Mouse (Mus musculus) heart, postnatal 0 days (tissue): Measurements from ENCODE around the gene Gstz1. TPM values are rescaled to one million over a fixed set of nuclear protein-coding genes. Genes with fewer than 3 reads are reported as not detected.

Experiments
- ATAC-seq: fragments of 200-750 bp; cut with Nextera tagmentation; 2 replicates; pipeline ENCODE4 v1.8.0; 2017; ENCODE audit warnings: low read depth, moderate number of reproducible peaks, moderate library complexity; ENCODE audit not compliant: insufficient read depth
- DNase-seq: peaks from one replicate; pipeline ENCODE4 v3.0.0-alpha.2; 2016; ENCODE audit warnings: low spot score
- H3K27ac ChIP-seq: fragments of 300-500 bp; sonication (generic); 2 replicates; pipeline ENCODE4 v1.5.1; 2014; ENCODE audit warnings: low read depth, mild to moderate bottlenecking
- H3K27me3 ChIP-seq: fragments of 300-500 bp; sonication (generic); 2 replicates; pipeline ENCODE4 v1.6.1; 2014; ENCODE audit warnings: low read length, mixed read lengths; ENCODE audit not compliant: control insufficient read depth, insufficient read depth
- H3K36me3 ChIP-seq: fragments of 300-500 bp; sonication (generic); replicated peaks from 2 replicates; pipeline ENCODE4 v1.6.1; 2014; ENCODE audit warnings: low read length, mixed read lengths; ENCODE audit not compliant: control insufficient read depth, insufficient read depth
- H3K4me1 ChIP-seq: fragments of 300-500 bp; sonication (generic); 2 replicates; pipeline ENCODE4 v1.6.1; 2014; ENCODE audit warnings: antibody characterized with exemption; ENCODE audit not compliant: control insufficient read depth, insufficient read depth
- H3K4me2 ChIP-seq: fragments of 300-500 bp; sonication (generic); 2 replicates; pipeline ENCODE4 v1.6.1; 2014; ENCODE audit warnings: low read depth, mild to moderate bottlenecking, low read length, moderate library complexity
- H3K4me3 ChIP-seq: fragments of 300-500 bp; sonication (generic); 2 replicates; pipeline ENCODE4 v1.5.1; 2014; ENCODE audit warnings: low read depth, low read length
- H3K9ac ChIP-seq: fragments of 300-500 bp; sonication (generic); replicated peaks from 2 replicates; pipeline ENCODE4 v1.6.1; 2014; ENCODE audit warnings: low read depth, low read length, mixed read lengths
- H3K9me3 ChIP-seq: fragments of 300-500 bp; sonication (generic); replicated peaks from 2 replicates; pipeline ENCODE4 v1.6.1; 2016; ENCODE audit warnings: low read length; ENCODE audit not compliant: control insufficient read depth
- CTCF ChIP-seq: IDR thresholded peaks from 2 replicates; pipeline ENCODE4 v1.5.1; 2016; ENCODE audit warnings: antibody characterized with exemption, control low read depth, low read depth
- EP300 ChIP-seq: IDR thresholded peaks from 2 replicates; pipeline ENCODE4 v1.6.1; 2016; ENCODE audit warnings: antibody characterized with exemption, low read depth
- WGBS: fragments of 180-500 bp; shearing (Covaris S2); extraction: QIAGEN DNeasy Blood & Tissue Kit; methylation state at CpG from one replicate; pipeline ENCODE4 v1.1.7; 2014; 5-methylcytosine and 5-hydroxymethylcytosine counted together
- polyA plus RNA-seq: library from polyadenylated mRNA; unstranded; fragments of >200 nt; fragmentation: Nextera tagmentation; extraction: Ambion mirVana; gene quantifications from 2 replicates; pipeline ENCODE4 v1.2.1, GENCODE M21; 2015
- total RNA-seq: library from RNA; depleted of rRNA; stranded (reverse); fragments of >200 nt; gene quantifications from 2 replicates; pipeline ENCODE4 v1.2.3, GENCODE M21; 2014; ENCODE audit warnings: low replicate concordance

The Gstz1 gene
- total and polyA plus RNA-seq, 2 experiments from 2014 or later: 36.2 to 62.9 TPM

DNA sequence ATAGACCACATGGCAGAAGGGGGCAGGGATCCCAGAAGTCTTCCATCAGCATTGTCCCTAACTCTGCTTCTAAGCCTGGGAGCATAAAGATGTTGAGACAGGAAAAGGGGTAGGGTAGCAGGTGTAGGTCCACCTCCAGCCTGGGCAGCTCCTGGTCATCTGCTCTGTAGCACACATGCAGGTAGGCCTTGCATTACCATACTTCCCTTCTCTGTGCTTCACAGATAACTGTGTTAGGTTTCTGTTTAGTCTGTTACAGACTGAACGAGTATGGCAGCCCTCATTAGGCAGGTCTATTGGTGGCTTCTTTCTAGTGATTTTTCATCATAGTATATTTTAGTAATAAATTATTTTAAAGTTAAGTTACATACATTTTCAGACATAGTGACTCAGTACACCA lies 13.3 kb downstream of the Gstz1 start:
- no peak overlapping the region for H3K9ac ChIP-seq
- no peak overlapping the region for H3K4me2 ChIP-seq
- H3K4me3 ChIP-seq: no peak overlapping the region
- H3K27ac ChIP-seq: no peak overlapping the region
- no peak for ATAC-seq
- no peaks in the 10 kb centered on the region for H3K27me3 ChIP-seq
- DNase-seq: no peak
- WGBS: 74% methylated on average over 1 of the region's 1 CpGs
- no peak for TF ChIP-seq EP300
- no peak for TF ChIP-seq CTCF
- no peaks in the 10 kb centered on the region for H3K9me3 ChIP-seq
- peaks cover 17% of the 10 kb centered on the region for H3K36me3 ChIP-seq
- H3K4me1 ChIP-seq: no peaks in the 10 kb centered on the region

DNA sequence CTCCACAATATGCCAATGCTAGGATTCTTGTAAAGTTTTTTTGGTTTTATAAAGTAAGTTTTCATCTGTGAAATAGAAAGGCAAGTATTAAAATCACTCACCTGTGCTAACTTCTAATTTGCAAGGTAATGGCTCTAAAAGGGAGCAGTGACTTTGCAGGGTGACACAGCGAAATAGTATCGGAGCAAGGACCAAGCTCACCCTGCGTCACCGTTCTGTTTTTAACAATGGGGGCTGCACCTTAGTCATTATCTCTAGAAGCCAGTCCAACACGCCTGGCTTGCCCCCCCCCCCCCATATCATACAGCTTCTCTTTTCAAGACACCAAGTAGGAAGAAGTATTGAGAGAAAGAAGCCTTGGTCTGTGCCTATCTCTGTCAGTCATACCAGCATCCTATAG lies 13.8 kb downstream of the Gstz1 start:
- ATAC-seq (no peak), DNase-seq (no peak)
- no peaks in the 10 kb centered on the region for H3K4me1 ChIP-seq
- 89% methylated on average over 5 of the region's 5 CpGs for WGBS
- H3K36me3 ChIP-seq: peaks cover 17% of the 10 kb centered on the region
- H3K27me3 ChIP-seq: no peaks in the 10 kb centered on the region
- H3K4me2 ChIP-seq: no peak overlapping the region
- H3K9ac ChIP-seq: no peak overlapping the region
- TF ChIP-seq CTCF: no peak
- H3K4me3 ChIP-seq: no peak overlapping the region
- no peak overlapping the region for H3K27ac ChIP-seq
- H3K9me3 ChIP-seq: no peaks in the 10 kb centered on the region

DNA sequence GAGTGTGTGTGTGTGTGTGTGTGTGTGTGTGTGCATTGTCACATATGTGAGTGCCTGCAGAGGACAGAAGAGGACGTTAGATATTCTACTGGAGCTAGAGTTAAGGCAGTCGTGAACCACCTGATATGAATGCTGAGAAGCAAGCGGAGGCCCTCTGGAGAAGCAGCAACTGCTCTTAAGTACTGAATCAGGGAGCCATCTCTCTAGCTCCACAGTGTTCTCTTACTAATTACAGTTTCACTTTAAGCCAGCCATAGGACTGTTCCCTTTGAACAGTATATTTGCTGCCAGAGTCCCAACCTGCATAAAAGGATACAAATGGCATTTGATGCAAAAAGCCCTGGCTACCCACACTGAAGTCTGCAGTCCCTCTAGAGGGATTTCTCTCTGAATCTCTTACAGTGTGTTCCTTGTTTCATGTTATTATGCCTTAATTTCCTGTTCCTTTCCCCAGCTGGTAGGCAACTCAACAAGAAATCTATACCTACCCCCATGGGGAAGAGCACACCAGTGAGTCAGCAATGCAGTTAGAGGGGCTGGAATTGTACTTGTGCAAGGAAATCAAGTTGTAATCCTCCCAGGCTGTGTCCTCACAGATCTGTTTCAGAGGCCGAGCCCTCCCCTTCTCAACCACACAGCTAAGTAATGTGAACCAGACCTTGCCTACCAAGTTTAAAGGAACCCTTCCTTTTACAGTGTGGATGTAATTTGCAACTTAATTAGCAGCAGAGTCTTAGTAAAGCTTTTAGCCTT lies 28.4 kb downstream of the Gstz1 start:
- 55% methylated on average over 4 of the region's 4 CpGs for WGBS
- peaks cover 26% of the 10 kb centered on the region for H3K36me3 ChIP-seq
- H3K9me3 ChIP-seq: no peaks in the 10 kb centered on the region
- no peak for DNase-seq
- H3K9ac ChIP-seq: no peak overlapping the region
- no peak for TF ChIP-seq EP300
- TF ChIP-seq CTCF: no peak
- ATAC-seq: no peak
- no peaks in the 10 kb centered on the region for H3K27me3 ChIP-seq
- H3K27ac ChIP-seq: no peak overlapping the region
- no peak overlapping the region for H3K4me3 ChIP-seq
- H3K4me1 ChIP-seq: no peaks in the 10 kb centered on the region
- no peak overlapping the region for H3K4me2 ChIP-seq

DNA sequence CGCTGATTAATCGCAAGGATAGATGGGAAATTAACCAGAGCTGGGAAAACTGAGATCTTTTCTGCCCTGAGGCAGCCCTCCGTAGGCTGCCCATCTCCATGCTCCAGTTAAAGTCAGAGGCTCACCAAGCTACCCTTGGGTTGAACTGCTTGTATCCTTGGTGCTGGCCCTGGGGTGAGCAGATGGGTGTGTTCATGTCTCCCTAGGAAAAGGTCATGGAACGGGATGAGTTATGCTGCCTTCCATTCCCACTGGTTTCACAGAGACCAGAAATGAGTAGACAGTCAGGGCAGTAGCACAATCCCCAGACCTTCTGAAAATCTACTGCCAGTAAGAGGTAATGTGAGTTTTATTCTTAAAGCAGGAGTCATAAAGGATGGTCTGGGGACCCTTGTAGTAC lies 30.7 kb downstream of the Gstz1 start:
- Histone ChIP-seq H3K9ac (no peak overlapping the region), H3K27ac (no peak overlapping the region), H3K36me3 (peaks cover 5% of the 10 kb centered on the region; the same call in 1 of the 2 replicates), H3K4me2 (no peak overlapping the region), H3K4me3 (no peak overlapping the region), H3K27me3 (no peaks in the 10 kb centered on the region), H3K9me3 (no peaks in the 10 kb centered on the region), H3K4me1 (no peaks in the 10 kb centered on the region)
- DNase-seq (no peak), ATAC-seq (no peak)
- TF ChIP-seq EP300 (no peak), CTCF (no peak)
- 89% methylated on average over 4 of the region's 4 CpGs for WGBS

DNA sequence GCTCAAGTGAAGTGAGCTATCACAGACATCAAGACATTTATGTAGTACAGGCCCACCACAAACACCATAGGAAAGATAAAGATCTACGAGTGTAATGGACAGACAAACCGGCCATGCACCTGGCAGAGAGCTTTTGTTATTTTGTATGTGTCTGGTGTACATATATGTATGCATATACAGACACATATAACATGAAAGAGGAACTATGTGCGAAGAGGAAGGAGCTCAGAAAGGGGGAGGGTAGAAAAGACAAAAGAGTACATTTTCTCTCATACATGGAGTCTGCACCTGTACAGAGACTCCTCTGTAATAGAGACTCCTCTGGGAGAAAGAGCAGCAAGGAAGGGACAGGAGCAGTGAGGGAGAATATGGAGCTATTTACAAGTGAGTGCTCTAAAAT lies 46.0 kb downstream of the Gstz1 start:
- no peak for DNase-seq
- no peaks in the 10 kb centered on the region for H3K36me3 ChIP-seq
- 75% methylated on average over 3 of the region's 3 CpGs for WGBS

DNA sequence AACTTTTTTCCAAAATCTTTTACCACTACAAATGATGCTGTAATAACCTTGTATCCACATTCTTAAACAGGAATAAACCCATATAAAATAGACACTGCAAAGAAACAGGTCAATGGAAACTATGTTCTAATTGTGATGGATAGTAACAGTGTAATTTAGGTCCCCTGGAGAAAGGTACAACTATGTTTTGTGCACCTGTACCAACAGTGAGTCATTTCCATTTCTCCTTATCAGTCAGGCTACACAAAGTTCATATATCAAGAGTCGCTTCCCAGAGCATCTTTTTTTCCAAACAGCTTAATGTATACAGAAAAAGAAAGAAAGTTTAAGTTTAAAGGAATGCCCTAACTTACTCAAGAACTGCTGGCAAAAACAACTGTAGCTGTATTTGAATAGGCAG lies 48.1 kb downstream of the Gstz1 start:
- WGBS: 55% methylated on average over 1 of the region's 1 CpGs

More for the DNA sequence above, 46.0 kb downstream of the Gstz1 start:
- Histone ChIP-seq H3K27ac (no peak overlapping the region), H3K9ac (no peak overlapping the region), H3K4me1 (no peaks in the 10 kb centered on the region), H3K27me3 (no peaks in the 10 kb centered on the region), H3K9me3 (no peaks in the 10 kb centered on the region), H3K4me3 (no peak overlapping the region), H3K4me2 (no peak overlapping the region)
- ATAC-seq: no peak
- no peak for TF ChIP-seq EP300
- TF ChIP-seq CTCF: no peak

More for the DNA sequence above, 48.1 kb downstream of the Gstz1 start:
- Histone ChIP-seq H3K4me3 (no peak overlapping the region), H3K9ac (no peak overlapping the region), H3K4me2 (no peak overlapping the region), H3K27ac (no peak overlapping the region), H3K27me3 (no peaks in the 10 kb centered on the region), H3K4me1 (no peaks in the 10 kb centered on the region; the same call in 1 of the 2 replicates), H3K9me3 (no peaks in the 10 kb centered on the region), H3K36me3 (no peaks in the 10 kb centered on the region)
- ATAC-seq: no peak
- no peak for DNase-seq
- no peak for TF ChIP-seq CTCF
- TF ChIP-seq EP300: no peak
